ENCODE assay signal across 8 mouse cellular contexts in genomic region chr11:78435776-78436349, GRCm38 (mm10). TPM values are rescaled to one million over a fixed set of nuclear protein-coding genes. Genes with fewer than 3 reads are reported as not detected.
DNase-seq lines count a peak whose midpoint lies in the region; ATAC-seq and TF ChIP-seq lines count a peak whose summit lies in the region.

No protein-coding gene starts in this region.

- peaks cover 6% of the 10 kb centered on the region for H3K4me1 ChIP-seq in heart, embryonic 11.5 days (ENCODE audit: control insufficient read depth, insufficient read depth, low read length)
- no peaks in the 10 kb centered on the region for H3K4me1 ChIP-seq in hindbrain, postnatal 0 days (ENCODE audit: insufficient read depth, low read length)

- H3K27me3 ChIP-seq in heart, embryonic 11.5 days (ENCODE audit: control insufficient read depth, insufficient read depth, low read length): no peaks in the 10 kb centered on the region
- H3K27me3 ChIP-seq in hindbrain, postnatal 0 days (ENCODE audit: insufficient read depth, low read length): no peaks in the 10 kb centered on the region

- no peak overlapping the region for H3K27ac ChIP-seq in heart, embryonic 11.5 days (ENCODE audit: low read depth, low read length)
- no peak overlapping the region for H3K27ac ChIP-seq in hindbrain, postnatal 0 days

- no peak for DNase-seq in heart, postnatal 36 days
- peak; percentile 32 to 54 for DNase-seq in CD8-positive naive resting alpha-beta T cell, adult 2 months (ENCODE audit: low read depth in 2 of 2, low spot score in 2 of 2)
- peak; percentile 30 for DNase-seq in c-Kit-positive CD71-positive TER-119-negative erythroid progenitor cells, embryonic 14.5 days (ENCODE audit: low read depth)
- DNase-seq in hindbrain, postnatal 0 days (ENCODE audit: low spot score): peak; percentile 36
- DNase-seq in lung, adult 18-20 months: peak; percentile 53 to 69
- peak; percentile 43 to 84 for DNase-seq in spleen, postnatal 4 days (ENCODE audit: low spot score in 2 of 2)
- no peak for DNase-seq in cerebellum, adult 11-12 months

- intact Hi-C loops in heart, postnatal 36 days (cut with DNase I): no loop called here

- H3K4me3 ChIP-seq in heart, embryonic 11.5 days (ENCODE audit: low read depth, low read length): no peak overlapping the region
- no peak overlapping the region for H3K4me3 ChIP-seq in hindbrain, postnatal 0 days (ENCODE audit: low read length)

- 7% methylated on average over 19 of the region's 19 CpGs for WGBS in heart, embryonic 11.5 days (ENCODE audit: insufficient replicate concordance)
- WGBS in hindbrain, postnatal 0 days: 9% methylated on average over 19 of the region's 19 CpGs

- no peaks in the 10 kb centered on the region for H3K36me3 ChIP-seq in heart, embryonic 11.5 days (ENCODE audit: control insufficient read depth, insufficient read depth, low read length)
- no peaks in the 10 kb centered on the region for H3K36me3 ChIP-seq in hindbrain, postnatal 0 days (ENCODE audit: insufficient read depth, low read length)

- H3K9ac ChIP-seq in heart, embryonic 11.5 days (ENCODE audit: low read depth, low read length): no peak overlapping the region
- no peak overlapping the region for H3K9ac ChIP-seq in hindbrain, postnatal 0 days (replicated peaks; ENCODE audit: low read length)

- no peak for ATAC-seq in heart, embryonic 11.5 days (replicated peaks; ENCODE audit: insufficient number of reproducible peaks, low FRiP score, low TSS enrichment)
- ATAC-seq in hindbrain, postnatal 0 days: no peak

- H3K4me2 ChIP-seq in heart, embryonic 11.5 days: peak overlapping the region; percentile 45
- no peak overlapping the region for H3K4me2 ChIP-seq in hindbrain, postnatal 0 days (ENCODE audit: low read depth, low read length)

- peak; percentile 66 for TF ChIP-seq CTCF in hindbrain, postnatal 0 days (IDR thresholded peaks at IDR 0.05; ENCODE audit: low read depth)

- no peaks in the 10 kb centered on the region for H3K9me3 ChIP-seq in heart, embryonic 11.5 days (replicated peaks; ENCODE audit: control insufficient read depth, low read length)
- H3K9me3 ChIP-seq in hindbrain, postnatal 0 days (ENCODE audit: low read length): no peaks in the 10 kb centered on the region

RNA-seq across cellular contexts. Expression of gene Slc13a2, which starts 13.8 kb away (rescaled TPM):
- not detected in 2 replicates for polyA plus RNA-seq in heart, embryonic 11.5 days (2014; fragmentation: Nextera tagmentation; extraction: Ambion mirVana)
- total RNA-seq in heart, postnatal 36 days (2021): not detected
- 0.10 TPM in 1 of 2 replicates, not detected in the other for total RNA-seq in hindbrain, postnatal 0 days (2014; rRNA removed)
- not detected in 2 replicates for polyA plus RNA-seq in hindbrain, postnatal 0 days (2015; fragmentation: Nextera tagmentation; extraction: Ambion mirVana)

RNA-seq across cellular contexts. Expression of gene Slc46a1, which starts 29.6 kb away (rescaled TPM):
- 7.8 and 8.0 TPM in 2 replicates for polyA plus RNA-seq in heart, embryonic 11.5 days (2014; fragmentation: Nextera tagmentation; extraction: Ambion mirVana)
- total RNA-seq in heart, postnatal 36 days (2021): 1 to 10 TPM; 1.6 to 1.8 TPM
- total RNA-seq in hindbrain, postnatal 0 days (2014; rRNA removed): 18.7 and 20.6 TPM in 2 replicates
- 19.5 and 21.7 TPM in 2 replicates for polyA plus RNA-seq in hindbrain, postnatal 0 days (2015; fragmentation: Nextera tagmentation; extraction: Ambion mirVana)

RNA-seq across cellular contexts. Expression of gene Foxn1, which starts 49.5 kb away (rescaled TPM):
- polyA plus RNA-seq in heart, embryonic 11.5 days (2014; fragmentation: Nextera tagmentation; extraction: Ambion mirVana): 0.07 and 0.29 TPM in 2 replicates
- total RNA-seq in heart, postnatal 36 days (2021): not detected
- total RNA-seq in hindbrain, postnatal 0 days (2014; rRNA removed): not detected in 2 replicates
- not detected in 2 replicates for polyA plus RNA-seq in hindbrain, postnatal 0 days (2015; fragmentation: Nextera tagmentation; extraction: Ambion mirVana)

Comparison
In these comparisons a context has a peak if more than half of its experiments do, and no peak if none do; other contexts are left out.
1. DNase-seq: peak in CD8-positive naive resting alpha-beta T cell, adult 2 months (2 of 2), c-Kit-positive CD71-positive TER-119-negative erythroid progenitor cells, embryonic 14.5 days (single experiment), hindbrain, postnatal 0 days (single experiment), lung, adult 18-20 months (2 of 2) and spleen, postnatal 4 days (2 of 2); none in heart, postnatal 36 days (0 of 2) and cerebellum, adult 11-12 months (single experiment).